Mouse (Mus musculus) frontal cortex, postnatal 10 days (tissue): ENCODE data around the gene Usp29.

Source experiments
- DNase-seq, 2 experiments: peaks; one replicate each; pipeline ENCODE4 v3.0.0; 2022; ENCODE audit warnings: low spot score in 2 of 2, mixed read lengths in 1 of 2

The Usp29 gene

DNA sequence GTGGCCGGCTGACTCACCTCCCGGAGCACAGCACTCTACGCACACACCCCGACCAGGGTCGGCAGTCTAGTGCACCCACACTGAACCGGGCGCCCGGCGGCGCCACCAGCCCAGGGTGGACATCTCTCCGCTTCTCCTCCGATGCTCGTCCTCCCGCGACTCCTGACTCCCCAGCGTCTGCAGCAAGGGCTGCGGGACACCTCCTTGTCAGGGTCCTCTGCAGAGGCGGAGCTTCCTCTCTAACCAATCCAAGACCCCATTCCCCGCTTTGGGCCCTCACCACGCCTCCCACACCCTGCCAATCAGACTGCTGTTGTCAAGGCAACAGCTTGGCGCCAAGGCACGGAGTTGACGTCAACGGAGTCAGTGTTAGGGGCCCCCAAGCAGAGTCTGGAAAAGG, at the start of gene Usp29, which contains the start of gene Peg3:
Gene Usp29 (plus strand): TSS at position 338 of the 400 bp plus-strand sequence.
Gene Peg3 (minus strand): TSS at position 191 of the 400 bp plus-strand sequence.
- DNase-seq, result peak; percentile 87 to 89

- no peak for DNase-seq
Measured at GRCm38 (mm10) chr7:6685511-6685910, 44.9 kb upstream of the Usp29 start.

- peak; percentile 76 to 85 for DNase-seq
Measured at GRCm38 (mm10) chr7:6696241-6697045, 33.9 kb upstream of the Usp29 start, which contains the start of gene Zim1. Gene Zim1, minus strand, starts transcription at chr7:6696450.

GRCm38 (mm10) chr7:6699230-6699629, 31.1 kb upstream of the Usp29 start:
- no peak for DNase-seq

GRCm38 (mm10) chr7:6707416-6708015, 22.9 kb upstream of the Usp29 start:
- no peak for DNase-seq

- no peak for DNase-seq
Measured at GRCm38 (mm10) chr7:6708451-6709180, 21.8 kb upstream of the Usp29 start.

GRCm38 (mm10) chr7:6709396-6709795, 21.0 kb upstream of the Usp29 start:
- DNase-seq, result no peak

DNA sequence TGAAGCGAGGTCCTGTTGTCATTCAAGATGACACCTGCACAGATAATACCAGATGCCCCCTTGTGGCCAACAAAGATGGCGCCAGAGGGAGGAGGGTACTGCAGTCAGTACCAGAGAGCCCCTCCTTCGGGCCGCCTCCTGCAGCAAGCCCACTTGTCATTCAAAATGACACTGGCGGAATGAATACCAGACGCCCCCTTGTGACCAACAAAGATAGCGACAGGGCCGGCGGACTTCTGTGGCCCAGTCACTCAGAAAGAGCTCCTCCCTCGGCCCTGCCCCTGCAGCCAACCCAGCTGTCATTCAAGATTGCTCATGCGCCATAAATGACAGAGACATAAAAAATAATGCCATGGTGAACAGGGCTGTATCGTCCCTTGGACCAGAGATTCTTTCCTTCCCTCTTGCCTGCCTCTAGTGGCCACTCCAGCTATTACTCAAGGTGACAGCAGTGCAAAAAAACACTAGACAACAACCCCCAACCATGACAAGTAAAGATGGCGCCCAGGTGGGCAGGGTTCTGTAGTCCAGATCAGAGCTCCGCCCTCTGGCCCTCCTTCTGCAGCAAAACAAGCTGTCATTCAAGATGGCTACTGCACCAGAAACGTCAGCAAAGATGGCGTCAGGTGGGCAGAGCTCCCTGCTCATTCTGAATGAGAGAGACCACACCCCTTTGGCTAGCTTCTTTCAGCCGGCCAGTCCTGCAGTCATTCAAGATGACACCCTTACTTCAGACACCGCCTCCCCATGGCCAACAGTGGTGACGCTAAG, 2.8 kb upstream of the Usp29 start:
- peak; percentile 86 to 89 for DNase-seq

- peak; percentile 89 to 95 for DNase-seq
Measured at GRCm38 (mm10) chr7:6728263-6728931, 2.0 kb upstream of the Usp29 start.

- peak; percentile 91 to 95 for DNase-seq
Measured at GRCm38 (mm10) chr7:6729061-6729817, 1.1 kb upstream of the Usp29 start.

- peak in 1 of 2 experiments; percentile 25 for DNase-seq
Measured at GRCm38 (mm10) chr7:6730801-6731200, 423 bp downstream of the Usp29 start.

- DNase-seq, result no peak
Measured at GRCm38 (mm10) chr7:6731373-6731772, 995 bp downstream of the Usp29 start.

DNA sequence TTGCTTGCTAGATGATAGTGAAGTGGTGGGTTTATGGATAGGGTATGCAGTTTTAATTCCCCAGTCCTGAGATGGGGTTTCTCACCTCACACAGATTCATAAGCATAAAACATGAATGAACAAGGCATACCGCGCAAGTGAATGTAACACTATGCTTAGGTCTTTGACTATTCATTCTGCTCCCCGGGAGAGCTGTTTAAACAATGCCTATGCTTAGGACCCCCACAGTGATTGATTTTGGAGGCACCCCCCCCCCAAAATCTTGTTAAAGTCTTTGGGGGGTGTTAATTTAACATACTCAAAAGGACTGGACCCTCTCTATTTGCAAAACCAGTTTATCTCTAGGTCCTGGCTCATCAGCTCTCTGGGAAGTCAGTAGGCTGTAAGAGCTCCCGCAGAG, 1.6 kb downstream of the Usp29 start:
- no peak for DNase-seq

DNA sequence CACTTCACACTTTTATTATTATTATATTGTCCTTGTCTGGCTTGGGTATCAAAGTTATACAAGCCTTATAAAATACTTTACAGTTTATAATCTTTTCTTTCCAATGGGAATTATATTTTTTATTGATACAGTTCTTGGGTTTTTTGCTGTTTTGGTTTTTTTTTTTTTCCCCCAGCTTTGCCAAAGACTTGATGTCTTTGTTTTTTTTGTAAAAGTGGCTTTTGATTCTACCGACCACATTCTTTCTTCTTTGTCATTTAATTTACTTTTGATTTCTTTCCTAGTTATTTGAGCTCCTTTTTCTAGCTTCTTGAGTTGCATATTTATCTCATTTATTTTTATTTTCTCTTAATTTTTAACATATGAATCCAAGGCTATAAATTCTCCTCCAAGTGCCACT, 5.7 kb downstream of the Usp29 start:
- no peak for DNase-seq

GRCm38 (mm10) chr7:6744281-6744904, 14.0 kb downstream of the Usp29 start:
- no peak for DNase-seq

DNA sequence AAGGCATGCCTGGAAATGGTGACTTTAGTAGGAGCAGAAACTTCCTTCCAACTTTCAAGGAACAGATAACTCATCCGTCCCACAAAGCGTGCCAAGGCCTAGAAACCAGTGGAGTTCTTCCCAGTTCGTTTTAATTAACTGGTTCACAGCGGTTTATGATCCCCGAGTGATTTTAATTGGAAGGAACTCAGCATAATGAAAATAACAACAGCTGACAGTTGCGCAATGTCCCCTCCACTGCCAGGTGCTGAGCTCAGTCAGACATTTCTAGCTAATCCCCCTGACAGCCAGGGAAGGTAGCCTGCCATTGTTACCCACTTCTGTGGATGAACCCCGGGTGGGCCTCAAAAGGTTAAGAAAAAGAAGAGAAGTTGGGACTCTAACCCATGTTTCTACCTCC, 18.8 kb downstream of the Usp29 start:
- no peak for DNase-seq

GRCm38 (mm10) chr7:6753440-6753839, 23.1 kb downstream of the Usp29 start:
- no peak for DNase-seq

DNA sequence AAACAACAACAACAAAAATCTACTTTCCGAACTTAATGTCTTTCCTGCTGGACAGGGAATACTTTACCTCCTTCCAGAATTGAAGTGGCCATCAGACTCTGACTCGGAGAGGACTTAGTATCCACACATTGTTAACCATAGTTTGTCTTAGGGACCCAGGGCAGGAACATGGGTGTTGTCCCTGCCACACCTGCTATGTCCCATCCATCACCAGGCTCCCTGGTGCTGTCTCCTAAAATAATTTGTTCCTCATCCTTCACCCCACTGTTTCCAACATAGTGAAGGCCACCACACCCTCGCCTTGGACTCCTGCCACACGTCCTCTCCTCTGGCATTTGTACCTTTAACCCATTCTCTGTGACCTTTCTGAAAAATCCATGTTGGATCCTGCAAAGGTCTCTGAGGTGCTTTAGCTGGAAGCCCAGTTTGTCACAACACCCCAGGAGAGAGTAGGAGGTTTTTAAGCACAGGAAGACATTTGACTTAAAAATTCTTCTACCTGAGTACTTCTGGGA, 26.5 kb downstream of the Usp29 start:
- no peak for DNase-seq

DNA sequence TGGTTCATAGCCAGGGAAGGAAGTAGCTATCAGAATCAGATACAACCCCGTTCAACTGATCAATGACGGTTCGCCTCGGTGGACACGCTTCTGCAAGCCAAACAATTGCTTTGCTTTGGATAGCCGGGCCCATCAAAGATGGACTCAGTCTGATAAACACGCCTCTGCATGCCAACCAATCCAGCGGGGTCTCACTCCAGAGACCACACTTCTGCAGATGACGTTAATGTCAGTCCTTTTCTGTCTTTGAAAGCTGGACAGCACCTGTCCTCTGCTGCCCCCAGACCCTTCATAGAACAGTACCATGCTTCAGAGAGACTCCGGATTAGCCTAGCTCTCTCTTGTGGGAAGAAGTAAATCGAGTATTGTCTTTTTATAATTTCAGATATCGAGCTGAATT, 29.3 kb downstream of the Usp29 start:
- no peak for DNase-seq

DNA sequence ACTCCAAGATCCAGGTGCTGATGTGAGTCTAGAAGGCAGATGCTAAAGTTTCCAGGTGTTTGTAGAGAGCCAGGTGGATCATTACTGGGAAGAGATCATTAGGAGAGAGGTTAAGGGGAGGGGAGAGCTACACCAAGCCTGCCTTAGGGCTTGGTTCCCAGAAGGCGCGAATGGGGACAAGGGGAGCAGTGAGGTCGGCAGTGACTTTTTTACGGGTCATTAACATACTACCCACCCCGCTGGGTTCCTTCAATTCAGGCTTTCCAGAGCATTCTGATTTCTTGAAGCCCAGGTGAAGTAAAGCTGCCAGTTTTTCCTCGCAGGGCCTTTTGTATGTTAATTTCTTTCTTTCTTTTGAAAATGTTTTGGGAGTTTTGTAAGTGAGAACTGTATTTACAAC, 29.8 kb downstream of the Usp29 start:
- no peak for DNase-seq
